Mouse (Mus musculus): ENCODE results near the gene Cyp4f17.

GRCm38 (mm10) chr17:32479554-32480506 lies 26.0 kb upstream of the Cyp4f17 start:
- TF ChIP-seq CTCF (IDR thresholded peaks at IDR 0.05; ENCODE audit: borderline replicate concordance, extremely low read depth, insufficient read depth, insufficient read length) (peak; percentile 47; the same call in 1 of the 2 replicates), POLR2A (IDR thresholded peaks at IDR 0.05; ENCODE audit: borderline replicate concordance, extremely low read depth, insufficient read depth, insufficient read length, poor library complexity, severe bottlenecking) (no peak)

Data from brain, embryonic 14.5 days (tissue).